Mouse (Mus musculus): Measurements from ENCODE around the gene Fgf4. TPM values are rescaled to one million over a fixed set of nuclear protein-coding genes. Genes with fewer than 3 reads are reported as not detected.

Fgf4 gene
- total and polyA plus RNA-seq, 3 experiments, result not detected

DNA sequence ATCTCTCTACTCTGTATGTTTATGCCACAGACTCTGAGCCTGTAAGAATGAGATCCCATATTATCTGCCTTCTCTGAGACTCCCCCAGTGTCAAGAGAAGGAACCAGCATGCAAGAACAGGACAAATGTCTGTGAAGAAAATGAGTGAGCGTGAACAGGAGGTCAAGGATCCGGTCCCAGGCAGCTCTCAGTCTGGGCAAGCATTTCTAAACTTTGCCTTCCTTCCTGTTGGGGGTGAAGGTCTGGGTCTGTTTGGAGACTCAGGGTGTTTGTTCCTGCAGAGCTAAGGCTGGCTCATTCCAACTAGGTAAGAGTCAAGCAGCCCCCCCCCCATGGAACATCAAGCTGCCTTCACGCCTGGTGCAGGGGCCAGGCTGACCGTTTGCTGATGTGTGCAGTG, 25.3 kb downstream of the Fgf4 start:
- Histone ChIP-seq H3K9ac (ENCODE audit: control insufficient read depth, low read depth, low read length, poor library complexity, severe bottlenecking) (no peak overlapping the region), H3K4me1 (ENCODE audit: control insufficient read depth in 1 of 2, insufficient read depth in 2 of 2, low read length in 2 of 2) (no peaks in the 10 kb centered on the region), H3K9me3 (replicated peaks; ENCODE audit: insufficient read depth, low read length) (no peaks in the 10 kb centered on the region), H3K27ac (ENCODE audit: control insufficient read depth, low read depth, low read length) (no peak overlapping the region), H3K36me3 (ENCODE audit: control insufficient read depth in 1 of 2, insufficient read depth in 2 of 2, low read length in 2 of 2) (no peaks in the 10 kb centered on the region), H3K79me2 (ENCODE audit: control insufficient read depth, insufficient read depth, low read length, poor library complexity) (no peaks in the 10 kb centered on the region), H3K4me3 (ENCODE audit: control insufficient read depth in 1 of 2, insufficient read depth in 1 of 2, low read depth in 2 of 2, low read length in 2 of 2) (no peak overlapping the region), H3K27me3 (ENCODE audit: control insufficient read depth in 1 of 2, insufficient read depth in 2 of 2, low read length in 2 of 2) (no peaks in the 10 kb centered on the region)
- TF ChIP-seq NRF1 (IDR thresholded peaks at IDR 0.05; ENCODE audit: insufficient read depth, low read depth, low read length, poor library complexity, severe bottlenecking) (no peak), E2F4 (IDR thresholded peaks at IDR 0.05; ENCODE audit: borderline replicate concordance, low read depth, low read length) (no peak), ZMIZ1 (IDR thresholded peaks at IDR 0.05; ENCODE audit: low read depth, low read length) (no peak), HCFC1 (IDR thresholded peaks at IDR 0.05; ENCODE audit: low read depth, low read length) (no peak), POLR2A (IDR thresholded peaks at IDR 0.05; ENCODE audit: control insufficient read depth in 1 of 2, insufficient read depth in 1 of 2, low read depth in 1 of 2, low read length in 2 of 2, poor library complexity in 1 of 2) (no peak), TBP (IDR thresholded peaks at IDR 0.05; ENCODE audit: low read depth, low read length) (no peak), ZNF384 (IDR thresholded peaks at IDR 0.05; ENCODE audit: low read depth, low read length) (no peak), MAFK (IDR thresholded peaks at IDR 0.05; ENCODE audit: borderline replicate concordance, low read depth, low read length) (no peak), RCOR1 (IDR thresholded peaks at IDR 0.05; ENCODE audit: low read depth, low read length) (no peak), MEF2A (IDR thresholded peaks at IDR 0.05; ENCODE audit: extremely low read depth, insufficient replicate concordance, low read depth, low read length, poor library complexity, severe bottlenecking) (no peak), USF1 (IDR thresholded peaks at IDR 0.05; ENCODE audit: low read depth, low read length) (no peak), RAD21 (IDR thresholded peaks at IDR 0.05; ENCODE audit: low read depth, low read length) (no peak), CTCF (IDR thresholded peaks at IDR 0.05 in 2 of 3, conservative IDR thresholded peaks at IDR 0.05 in 1 of 3; ENCODE audit: control insufficient read depth in 1 of 3, insufficient read depth in 1 of 3, low read depth in 2 of 3, low read length in 3 of 3, poor library complexity in 1 of 3, severe bottlenecking in 1 of 3) (no peak), TCF12 (IDR thresholded peaks at IDR 0.05; ENCODE audit: low read depth, low read length) (no peak), USF2 (IDR thresholded peaks at IDR 0.05; ENCODE audit: borderline replicate concordance in 1 of 2, insufficient read depth in 1 of 2, low read depth in 1 of 2, low read length in 2 of 2) (no peak), BHLHE40 (IDR thresholded peaks at IDR 0.05; ENCODE audit: borderline replicate concordance, low read depth, low read length) (no peak), TAL1 (IDR thresholded peaks at IDR 0.05; ENCODE audit: low read length) (no peak), CHD2 (IDR thresholded peaks at IDR 0.05; ENCODE audit: low read length) (no peak)
- DNase-seq (ENCODE audit: low read depth, low spot score), result no peak

DNA sequence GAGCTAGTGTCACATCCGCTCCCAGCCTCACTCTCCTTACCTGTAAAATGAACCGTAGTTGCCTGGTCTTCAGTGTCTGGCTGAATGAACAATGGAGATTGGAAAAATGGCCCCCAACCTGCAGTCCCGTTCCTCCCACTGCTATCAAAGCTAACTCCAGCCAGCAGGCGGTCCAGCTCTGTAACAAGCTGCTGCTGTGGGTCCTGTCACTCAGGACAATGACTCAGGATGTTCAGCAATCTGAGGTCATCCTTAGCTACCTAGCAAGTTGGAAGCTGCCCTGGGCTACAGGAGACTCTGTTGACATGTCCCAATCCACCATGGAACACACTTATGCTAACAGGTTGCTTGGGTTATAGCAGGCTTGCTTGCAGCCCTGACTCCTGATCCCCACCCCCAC, 26.0 kb downstream of the Fgf4 start:
- Histone ChIP-seq H3K27ac (ENCODE audit: control insufficient read depth, low read depth, low read length) (no peak overlapping the region), H3K4me3 (ENCODE audit: control insufficient read depth in 1 of 2, insufficient read depth in 1 of 2, low read depth in 2 of 2, low read length in 2 of 2) (no peak overlapping the region), H3K27me3 (ENCODE audit: control insufficient read depth in 1 of 2, insufficient read depth in 2 of 2, low read length in 2 of 2) (no peaks in the 10 kb centered on the region), H3K79me2 (ENCODE audit: control insufficient read depth, insufficient read depth, low read length, poor library complexity) (no peaks in the 10 kb centered on the region), H3K4me1 (ENCODE audit: control insufficient read depth in 1 of 2, insufficient read depth in 2 of 2, low read length in 2 of 2) (no peaks in the 10 kb centered on the region), H3K36me3 (ENCODE audit: control insufficient read depth in 1 of 2, insufficient read depth in 2 of 2, low read length in 2 of 2) (no peaks in the 10 kb centered on the region), H3K9me3 (replicated peaks; ENCODE audit: insufficient read depth, low read length) (no peaks in the 10 kb centered on the region), H3K9ac (ENCODE audit: control insufficient read depth, low read depth, low read length, poor library complexity, severe bottlenecking) (no peak overlapping the region)
- TF ChIP-seq GATA1 (IDR thresholded peaks at IDR 0.05; ENCODE audit: low read depth, low read length) (no peak), SIN3A (IDR thresholded peaks at IDR 0.05; ENCODE audit: low read length) (no peak), CHD2 (IDR thresholded peaks at IDR 0.05; ENCODE audit: low read length) (no peak), ZMIZ1 (IDR thresholded peaks at IDR 0.05; ENCODE audit: low read depth, low read length) (no peak), USF1 (IDR thresholded peaks at IDR 0.05; ENCODE audit: low read depth, low read length) (no peak), RAD21 (IDR thresholded peaks at IDR 0.05; ENCODE audit: low read depth, low read length) (no peak), HCFC1 (IDR thresholded peaks at IDR 0.05; ENCODE audit: low read depth, low read length) (no peak), GABPA (IDR thresholded peaks at IDR 0.05; ENCODE audit: low read depth, low read length) (no peak), JUND (IDR thresholded peaks at IDR 0.05; ENCODE audit: low read depth, low read length) (no peak), EP300 (IDR thresholded peaks at IDR 0.05; ENCODE audit: low read depth in 1 of 2, low read length in 2 of 2) (no peak), ZKSCAN1 (IDR thresholded peaks at IDR 0.05; ENCODE audit: low read depth, low read length) (no peak), TAL1 (IDR thresholded peaks at IDR 0.05; ENCODE audit: low read length) (no peak), UBTF (IDR thresholded peaks at IDR 0.05; ENCODE audit: borderline replicate concordance, insufficient read depth, low read depth, low read length) (no peak), TBP (IDR thresholded peaks at IDR 0.05; ENCODE audit: low read depth, low read length) (no peak), USF2 (IDR thresholded peaks at IDR 0.05; ENCODE audit: borderline replicate concordance in 1 of 2, insufficient read depth in 1 of 2, low read depth in 1 of 2, low read length in 2 of 2) (no peak), MYB (IDR thresholded peaks at IDR 0.05; ENCODE audit: low read depth, low read length) (no peak), POLR2A (IDR thresholded peaks at IDR 0.05; ENCODE audit: control insufficient read depth in 1 of 2, insufficient read depth in 1 of 2, low read depth in 1 of 2, low read length in 2 of 2, poor library complexity in 1 of 2) (no peak), MXI1 (IDR thresholded peaks at IDR 0.05; ENCODE audit: low read depth, low read length) (no peak)
- no peak for DNase-seq (ENCODE audit: low read depth, low spot score)
